Mouse (Mus musculus) hindbrain, postnatal 0 days (tissue): ENCODE results near the gene Trappc2l. TPM values are rescaled to one million over a fixed set of nuclear protein-coding genes. Genes with fewer than 3 reads are reported as not detected.

ENCODE experiments used
- ATAC-seq: fragments of 200-750 bp; cut with Nextera tagmentation; 2 replicates; pipeline ENCODE4 v1.8.0; 2017; ENCODE audit warnings: mild to moderate bottlenecking, moderate TSS enrichment, moderate library complexity
- DNase-seq: peaks from one replicate; pipeline ENCODE4 v3.0.0-alpha.2; 2015; ENCODE audit warnings: low spot score
- H3K27ac ChIP-seq: fragments of 300-500 bp; sonication (generic); 2 replicates; pipeline ENCODE4 v1.5.1; 2014; ENCODE audit warnings: mild to moderate bottlenecking
- H3K27me3 ChIP-seq: fragments of 300-500 bp; sonication (generic); 2 replicates; pipeline ENCODE4 v1.6.1; 2014; ENCODE audit warnings: low read length, mixed read lengths; ENCODE audit not compliant: insufficient read depth
- H3K36me3 ChIP-seq: fragments of 300-500 bp; sonication (generic); 2 replicates; pipeline ENCODE4 v1.6.1; 2014; ENCODE audit warnings: low read length, mixed read lengths; ENCODE audit not compliant: insufficient read depth
- H3K4me1 ChIP-seq: fragments of 300-500 bp; sonication (generic); 2 replicates; pipeline ENCODE4 v1.6.1; 2014; ENCODE audit warnings: antibody characterized with exemption, low read length, mixed read lengths; ENCODE audit not compliant: insufficient read depth
- H3K4me2 ChIP-seq: fragments of 300-500 bp; sonication (generic); 2 replicates; pipeline ENCODE4 v1.6.1; 2014; ENCODE audit warnings: low read depth, mild to moderate bottlenecking, low read length, moderate library complexity, mixed read lengths
- H3K4me3 ChIP-seq: fragments of 300-500 bp; sonication (generic); 2 replicates; pipeline ENCODE4 v1.5.1; 2014; ENCODE audit warnings: low read length
- H3K9ac ChIP-seq: fragments of 300-500 bp; sonication (generic); replicated peaks from 2 replicates; pipeline ENCODE4 v1.6.1; 2014; ENCODE audit warnings: mild to moderate bottlenecking, low read length, moderate library complexity, mixed read lengths
- H3K9me3 ChIP-seq: fragments of 300-500 bp; sonication (generic); 2 replicates; pipeline ENCODE4 v1.6.1; 2016; ENCODE audit warnings: low read length, mixed read lengths
- CTCF ChIP-seq: IDR thresholded peaks from 2 replicates; pipeline ENCODE4 v1.5.1; 2016; ENCODE audit warnings: antibody characterized with exemption, control low read depth, low read depth
- WGBS: fragments of 180-500 bp; shearing (Covaris S2); extraction: QIAGEN DNeasy Blood & Tissue Kit; methylation state at CpG from one replicate; pipeline ENCODE4 v1.1.7; 2014; 5-methylcytosine and 5-hydroxymethylcytosine counted together
- polyA plus RNA-seq: library from polyadenylated mRNA; unstranded; fragments of >200 nt; fragmentation: Nextera tagmentation; extraction: Ambion mirVana; gene quantifications from 2 replicates; pipeline ENCODE4 v1.2.1, GENCODE M21; 2015
- total RNA-seq: library from RNA; depleted of rRNA; stranded (reverse); fragments of >200 nt; gene quantifications from 2 replicates; pipeline ENCODE4 v1.2.3, GENCODE M21; 2014

The Trappc2l gene
- total and polyA plus RNA-seq, 2 experiments from 2014 or later: 11.4 to 130 TPM

- Histone ChIP-seq H3K9me3 (no peaks in the 10 kb centered on the region), H3K36me3 (peaks cover 11% of the 10 kb centered on the region; the same call in 1 of the 2 replicates), H3K4me3 (no peak overlapping the region), H3K27me3 (no peaks in the 10 kb centered on the region), H3K9ac (no peak overlapping the region), H3K27ac (0 out of 2 replicates have a peak overlapping the region, but pooled peaks have one; percentile 26), H3K4me2 (no peak overlapping the region), H3K4me1 (0 out of 2 replicates have a peak, but pooled peaks cover 4% of the 10 kb centered on the region)
- no peak for TF ChIP-seq CTCF
- WGBS: 85% methylated on average over 4 of the region's 4 CpGs
- no peak for DNase-seq
- no peak for ATAC-seq
Observed at GRCm38 (mm10) chr8:122640825-122641224, 29.4 kb downstream of the Trappc2l start.

DNA sequence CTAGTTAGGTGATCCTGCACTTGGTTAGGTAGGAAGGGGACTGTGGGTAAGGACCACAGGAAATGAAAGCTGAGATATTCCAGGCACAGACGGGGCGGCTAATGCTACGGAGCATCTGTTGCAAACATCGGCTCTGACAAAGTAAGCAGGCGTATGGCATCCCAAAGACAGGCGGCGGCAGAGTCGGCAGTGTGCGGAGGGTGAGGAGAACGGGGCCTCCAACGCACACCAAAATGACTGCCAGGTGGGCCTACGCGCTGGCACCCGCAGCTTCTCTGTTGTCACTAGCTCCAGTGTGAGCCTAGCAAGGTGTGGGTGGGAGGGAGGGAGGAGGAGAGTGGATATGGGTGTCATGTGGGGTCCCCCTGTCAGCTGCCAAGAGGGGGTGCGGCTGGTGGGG, 30.0 kb downstream of the Trappc2l start:
- no peaks in the 10 kb centered on the region for H3K27me3 ChIP-seq
- TF ChIP-seq CTCF: 0 out of 2 replicates have a peak, but pooled peaks have one; percentile 5
- H3K9ac ChIP-seq: no peak overlapping the region
- DNase-seq: no peak
- H3K4me1 ChIP-seq: 0 out of 2 replicates have a peak, but pooled peaks cover 4% of the 10 kb centered on the region
- whole genome bisulfite sequencing: 71% methylated on average over 15 of the region's 15 CpGs
- no peak for ATAC-seq
- no peak overlapping the region for H3K4me2 ChIP-seq
- H3K4me3 ChIP-seq: no peak overlapping the region
- no peak overlapping the region for H3K27ac ChIP-seq
- no peaks in the 10 kb centered on the region for H3K9me3 ChIP-seq
- peaks cover 11% of the 10 kb centered on the region; the same call in 1 of the 2 replicates for H3K36me3 ChIP-seq

GRCm38 (mm10) chr8:122642071-122642470, 30.6 kb downstream of the Trappc2l start:
- TF ChIP-seq CTCF: no peak
- Histone ChIP-seq H3K4me3 (no peak overlapping the region), H3K9me3 (no peaks in the 10 kb centered on the region), H3K27me3 (no peaks in the 10 kb centered on the region), H3K9ac (no peak overlapping the region), H3K36me3 (peaks cover 5% of the 10 kb centered on the region; the same call in 1 of the 2 replicates), H3K27ac (no peak overlapping the region), H3K4me1 (0 out of 2 replicates have a peak, but pooled peaks cover 4% of the 10 kb centered on the region), H3K4me2 (no peak overlapping the region)
- 60% methylated on average over 9 of the region's 9 CpGs for WGBS
- ATAC-seq: no peak
- DNase-seq: no peak

GRCm38 (mm10) chr8:122644175-122644954, 32.9 kb downstream of the Trappc2l start:
- WGBS: 79% methylated on average over 6 of the region's 6 CpGs
- no peak for ATAC-seq

DNA sequence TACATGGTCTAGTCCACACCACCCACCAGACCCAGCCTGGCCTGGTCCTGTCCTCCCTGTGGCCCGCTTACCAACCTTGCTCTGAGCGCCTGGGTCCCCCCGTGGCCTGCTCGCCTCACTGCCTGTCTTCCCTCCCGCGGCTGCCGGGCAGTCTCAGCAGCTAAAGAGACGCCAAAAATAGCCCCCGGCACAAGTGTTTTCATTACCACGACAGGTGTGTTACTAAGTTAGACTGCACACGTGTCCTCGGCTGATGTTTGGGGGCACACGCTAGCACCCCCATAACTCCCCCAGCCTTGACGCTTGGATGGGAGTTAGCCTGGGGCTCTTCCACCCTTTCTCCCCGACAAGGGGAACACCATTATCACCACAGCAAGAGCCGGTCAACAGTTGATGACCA, 34.9 kb downstream of the Trappc2l start:
- H3K27me3 ChIP-seq: no peaks in the 10 kb centered on the region
- no peak for ATAC-seq
- H3K9me3 ChIP-seq: no peaks in the 10 kb centered on the region
- H3K9ac ChIP-seq: no peak overlapping the region
- no peak overlapping the region for H3K4me2 ChIP-seq
- H3K27ac ChIP-seq: no peak overlapping the region
- WGBS: 86% methylated on average over 16 of the region's 16 CpGs
- no peak overlapping the region for H3K4me3 ChIP-seq
- no peaks in the 10 kb centered on the region; the same call in 1 of the 2 replicates for H3K4me1 ChIP-seq
- peaks cover 11% of the 10 kb centered on the region for H3K36me3 ChIP-seq
- DNase-seq: no peak
- no peak for TF ChIP-seq CTCF

More at GRCm38 (mm10) chr8:122644175-122644954, 32.9 kb downstream of the Trappc2l start:
- peaks cover 11% of the 10 kb centered on the region for H3K36me3 ChIP-seq
- 0 out of 2 replicates have a peak, but pooled peaks cover 4% of the 10 kb centered on the region for H3K4me1 ChIP-seq
- TF ChIP-seq CTCF: no peak
- H3K9me3 ChIP-seq: no peaks in the 10 kb centered on the region
- no peak for DNase-seq
- no peak overlapping the region for H3K4me2 ChIP-seq
- H3K9ac ChIP-seq: no peak overlapping the region
- no peak overlapping the region for H3K4me3 ChIP-seq
- H3K27me3 ChIP-seq: no peaks in the 10 kb centered on the region
- H3K27ac ChIP-seq: no peak overlapping the region

DNA sequence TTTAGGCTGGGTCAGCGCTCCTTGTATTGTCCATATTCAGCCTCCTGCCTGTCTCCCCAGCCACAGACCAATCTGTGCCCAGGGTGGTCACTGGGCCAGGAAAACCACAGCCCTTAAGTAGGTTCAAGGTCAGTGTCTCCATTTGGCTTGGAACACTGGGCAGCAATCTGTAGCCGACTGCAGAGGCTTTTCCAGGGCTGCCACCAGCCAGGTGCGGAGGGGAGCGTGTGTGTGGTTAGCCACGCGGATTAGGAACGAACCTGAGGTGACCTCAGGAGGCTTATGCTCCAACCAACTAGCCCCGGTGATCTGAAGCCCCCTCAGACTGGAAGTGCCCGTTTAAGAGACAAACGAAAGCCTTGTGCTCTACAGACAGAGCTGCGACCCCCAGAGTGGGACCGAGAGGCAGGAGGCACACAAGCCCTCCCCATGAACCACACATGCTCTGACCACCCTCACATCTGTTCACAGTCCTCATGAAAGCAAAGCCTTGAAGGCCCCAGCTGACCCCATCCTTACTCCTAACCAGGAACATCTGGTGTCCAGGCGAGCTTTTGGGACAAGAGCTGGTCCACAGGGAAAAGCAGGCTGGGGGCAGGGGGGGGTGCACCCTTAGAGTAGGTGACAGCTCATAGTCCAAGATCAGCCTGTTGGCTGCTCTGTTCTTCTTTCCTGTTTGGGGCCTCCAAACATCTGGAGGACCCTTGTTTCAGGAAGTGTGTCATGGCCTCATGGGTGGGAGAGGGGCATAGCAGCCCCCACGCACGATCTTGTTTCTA, 36.9 kb downstream of the Trappc2l start:
- 83% methylated on average over 15 of the region's 15 CpGs for WGBS
- peaks cover 11% of the 10 kb centered on the region for H3K36me3 ChIP-seq
- no peak for TF ChIP-seq CTCF

More for the DNA sequence above, 36.9 kb downstream of the Trappc2l start:
- Histone ChIP-seq H3K27ac (no peak overlapping the region), H3K4me3 (no peak overlapping the region), H3K4me2 (no peak overlapping the region), H3K9ac (no peak overlapping the region), H3K4me1 (no peaks in the 10 kb centered on the region; the same call in 1 of the 2 replicates), H3K27me3 (no peaks in the 10 kb centered on the region), H3K9me3 (no peaks in the 10 kb centered on the region)
- DNase-seq (no peak), ATAC-seq (no peak)
